Mouse (Mus musculus): ENCODE measurements around the gene Sik3.

DNA sequence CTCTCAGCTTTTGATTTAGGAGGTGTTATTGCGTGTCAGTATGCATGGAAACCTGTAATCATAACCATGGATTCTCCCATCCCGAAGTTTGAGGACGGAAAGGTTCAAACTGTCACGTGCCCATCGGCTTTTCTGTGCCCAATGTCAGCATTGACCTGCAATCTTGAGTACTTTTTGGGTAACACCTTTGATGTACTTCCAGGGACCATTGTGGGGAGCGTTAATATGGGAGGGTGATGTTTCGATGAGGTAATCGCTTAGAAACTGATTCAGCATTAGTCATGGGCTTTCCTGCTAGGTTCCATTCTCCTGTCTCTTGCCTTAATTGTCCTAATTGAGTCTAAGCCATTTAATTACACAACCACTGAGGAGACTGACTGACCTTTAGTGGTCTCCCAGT is 24.3 kb downstream of the Sik3 start:
- TF ChIP-seq MAX (IDR thresholded peaks at IDR 0.05; ENCODE audit: low read depth) (no peak), TCF3 (IDR thresholded peaks at IDR 0.05; ENCODE audit: insufficient read length, low read depth) (no peak), POLR2A (IDR thresholded peaks at IDR 0.05; ENCODE audit: insufficient read length, low read depth) (no peak), MYOG (IDR thresholded peaks at IDR 0.05; ENCODE audit: control insufficient read depth in 1 of 3, insufficient read depth in 1 of 3, insufficient read length in 2 of 3, low read depth in 2 of 3) (no peak), TCF12 (IDR thresholded peaks at IDR 0.05; ENCODE audit: insufficient read depth, poor library complexity, severe bottlenecking) (no peak), E2F4 (IDR thresholded peaks at IDR 0.05; ENCODE audit: insufficient read depth) (no peak)
